Mouse (Mus musculus) kidney, adult 2 months (tissue): ENCODE data around the gene Ctnna3. TPM values are rescaled to one million over a fixed set of nuclear protein-coding genes. Genes with fewer than 3 reads are reported as not detected.
"Not testable (repeated sequence)": the region's sequence is repeated elsewhere in the genome, so short reads cannot be mapped to it uniquely, and the experiment has no call there.

Source experiments
- DNase-seq: peaks from one replicate; pipeline ENCODE4 v3.0.0; 2021
- H3K27ac ChIP-seq: fragments of 200-500 bp; 2 replicates; pipeline ENCODE4 v1.5.1; 2012; ENCODE audit warnings: low read depth, low read length, control low read depth, inconsistent platforms; ENCODE audit not compliant: insufficient read depth
- H3K27me3 ChIP-seq: fragments of 200-500 bp; replicated peaks from 2 replicates; pipeline ENCODE4 v1.6.1; 2012; ENCODE audit warnings: mild to moderate bottlenecking, moderate library complexity, low read length, inconsistent platforms; ENCODE audit not compliant: control insufficient read depth, insufficient read depth
- H3K36me3 ChIP-seq: fragments of 200-500 bp; 2 replicates; pipeline ENCODE4 v1.6.1; 2012; ENCODE audit warnings: mild to moderate bottlenecking, moderate library complexity, low read length, inconsistent platforms; ENCODE audit not compliant: control insufficient read depth, insufficient read depth
- H3K4me1 ChIP-seq: fragments of 200-500 bp; 2 replicates; pipeline ENCODE4 v1.6.1; 2011; ENCODE audit warnings: low read length; ENCODE audit not compliant: control insufficient read depth, insufficient read depth
- H3K4me3 ChIP-seq: fragments of 200-500 bp; 2 replicates; pipeline ENCODE4 v1.5.1; 2011; ENCODE audit warnings: mild to moderate bottlenecking, low read depth, low read length, control low read depth; ENCODE audit not compliant: insufficient read depth
- CTCF ChIP-seq: fragments of 200-500 bp; conservative IDR thresholded peaks from 2 replicates; pipeline ENCODE4 v1.5.1; 2011; ENCODE audit warnings: low read depth, mild to moderate bottlenecking, control low read depth, low read length, moderate library complexity, mixed read lengths; ENCODE audit not compliant: insufficient read depth, insufficient read length
- POLR2A ChIP-seq: fragments of 200-500 bp; IDR thresholded peaks from one replicate; pipeline ENCODE4 v1.6.1; 2011; ENCODE audit warnings: low read depth, low read length, control low read depth
- whole genome bisulfite sequencing: fragments of 180-500 bp; shearing (Covaris S2); methylation state at CpG from one replicate; pipeline ENCODE4 v1.1.7; 2018; 5-methylcytosine and 5-hydroxymethylcytosine counted together
- polyA plus RNA-seq: library from polyadenylated mRNA; depleted of rRNA; stranded (reverse); fragments of >200 nt; gene quantifications from 2 replicates; pipeline ENCODE4 v1.2.3, GENCODE M21; 2012

The Ctnna3 gene
- polyA plus RNA-seq, 1 experiment: 0.09 TPM

GRCm38 (mm10) chr10:63439694-63440228, 9.9 kb downstream of the Ctnna3 start:
- DNase-seq: no peak
- Histone ChIP-seq H3K27me3 (no peaks in the 10 kb centered on the region), H3K4me3 (no peak overlapping the region), H3K4me1 (no peaks in the 10 kb centered on the region), H3K27ac (no peak overlapping the region), H3K36me3 (no peaks in the 10 kb centered on the region)
- 59% methylated on average over 7 of the region's 7 CpGs for WGBS
- no peak for TF ChIP-seq POLR2A
- no peak for TF ChIP-seq CTCF

- not testable (repeated sequence) for H3K27ac ChIP-seq, H3K4me3 ChIP-seq, H3K4me1 ChIP-seq, DNase-seq, H3K36me3 ChIP-seq, H3K27me3 ChIP-seq
- 81% methylated on average over 13 of the region's 13 CpGs for WGBS
These were observed 14.9 kb downstream of the Ctnna3 start for GRCm38 (mm10) chr10:63444602-63445387.

GRCm38 (mm10) chr10:63453926-63454325, 24.0 kb downstream of the Ctnna3 start:
- no peak for DNase-seq

GRCm38 (mm10) chr10:63455110-63455878, 25.4 kb downstream of the Ctnna3 start:
- Histone ChIP-seq H3K36me3 (no peaks in the 10 kb centered on the region), H3K4me1 (0 out of 2 replicates have a peak, but pooled peaks cover 3% of the 10 kb centered on the region), H3K4me3 (no peak overlapping the region), H3K27me3 (no peaks in the 10 kb centered on the region), H3K27ac (no peak overlapping the region)
- DNase-seq: peak; percentile 68
- 32% methylated on average over 8 of the region's 8 CpGs for WGBS
- TF ChIP-seq CTCF (no peak), POLR2A (no peak)

More at GRCm38 (mm10) chr10:63453926-63454325, 24.0 kb downstream of the Ctnna3 start:
- Histone ChIP-seq H3K4me3 (no peak overlapping the region), H3K27ac (no peak overlapping the region), H3K36me3 (no peaks in the 10 kb centered on the region), H3K4me1 (0 out of 2 replicates have a peak, but pooled peaks cover 3% of the 10 kb centered on the region), H3K27me3 (no peaks in the 10 kb centered on the region)
- WGBS: 96% methylated on average over 4 of the region's 4 CpGs
- TF ChIP-seq CTCF (no peak), POLR2A (no peak)

GRCm38 (mm10) chr10:63457292-63458128, 27.6 kb downstream of the Ctnna3 start:
- 49% methylated on average over 17 of the region's 17 CpGs for WGBS
- H3K27me3 ChIP-seq: no peaks in the 10 kb centered on the region
- TF ChIP-seq CTCF (no peak), POLR2A (no peak)
- 0 out of 2 replicates have a peak, but pooled peaks cover 3% of the 10 kb centered on the region for H3K4me1 ChIP-seq
- no peaks in the 10 kb centered on the region for H3K36me3 ChIP-seq
- DNase-seq: peak; percentile 7
- no peak overlapping the region for H3K27ac ChIP-seq
- H3K4me3 ChIP-seq: peak overlapping the region; percentile 4; the same call in 1 of the 2 replicates

GRCm38 (mm10) chr10:63460935-63461334, 31.0 kb downstream of the Ctnna3 start:
- Histone ChIP-seq H3K4me1 (no peaks in the 10 kb centered on the region), H3K27ac (no peak overlapping the region), H3K4me3 (no peak overlapping the region), H3K36me3 (no peaks in the 10 kb centered on the region), H3K27me3 (no peaks in the 10 kb centered on the region)
- TF ChIP-seq CTCF (no peak), POLR2A (no peak)
- WGBS: 35% methylated on average over 5 of the region's 5 CpGs
- no peak for DNase-seq
